Mouse (Mus musculus) layer of hippocampus, adult 18-20 months (tissue): ENCODE results near the gene Hp1bp3. TPM values are rescaled to one million over a fixed set of nuclear protein-coding genes. Genes with fewer than 3 reads are reported as not detected.

Experiments
- DNase-seq, 2 experiments: peaks; one replicate each; pipeline ENCODE4 v3.0.0; 2022; ENCODE audit warnings: low spot score in 2 of 2
- long read RNA-seq: library from polyadenylated mRNA; stranded (forward); transcript quantifications from one replicate; pipeline ENCODE4 v2.0.0, GENCODE M21; 2021
- total RNA-seq, 2 experiments: library from RNA; stranded (reverse); gene quantifications; 2 replicates each; pipeline ENCODE4 v1.2.3; 2021

Hp1bp3 gene
- 100 to 1,000 TPM; 188 to 202 TPM for total RNA-seq
- long read RNA-seq, transcript Hp1bp3-202 (12 exons, 3,113 nt): major isoform, 56 of 176 reads
- long read RNA-seq, transcript Hp1bp3-201 (13 exons, 3,311 nt): minor isoform, 36 of 176 reads
- long read RNA-seq, partial matches to known transcripts: 24 of 176 reads
- long read RNA-seq, other reads (novel, unspliced or antisense): 56 of 176 reads

- peak; percentile 63 to 79 for DNase-seq
Observed at GRCm38 (mm10) chr4:138216200-138216890, at the start of gene Hp1bp3. TSS of gene Hp1bp3 (plus strand) at chr4:138216296.

- no peak for DNase-seq
Observed at GRCm38 (mm10) chr4:138166519-138166918, 49.6 kb upstream of the Hp1bp3 start.

GRCm38 (mm10) chr4:138168162-138168561, 47.9 kb upstream of the Hp1bp3 start:
- no peak for DNase-seq

DNA sequence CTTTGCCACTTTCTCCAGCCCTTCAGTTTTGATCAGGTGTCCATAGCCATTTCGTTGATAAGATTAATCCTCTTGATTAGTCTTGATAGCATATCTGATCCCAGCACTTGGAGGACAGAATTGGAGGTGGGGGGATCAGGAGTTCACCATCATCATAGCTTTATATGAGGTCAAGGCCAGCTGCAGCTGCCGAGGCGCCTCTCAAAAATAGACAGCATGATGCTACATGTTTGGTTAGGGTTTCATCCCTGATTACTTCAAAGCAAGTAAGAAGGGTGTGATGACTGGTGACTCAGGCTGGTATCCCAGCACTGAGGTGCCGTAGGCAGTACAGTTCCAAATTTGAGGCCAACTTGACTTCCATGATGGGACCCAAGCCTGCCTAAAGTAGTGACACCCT, 46.7 kb upstream of the Hp1bp3 start:
- no peak for DNase-seq

DNA sequence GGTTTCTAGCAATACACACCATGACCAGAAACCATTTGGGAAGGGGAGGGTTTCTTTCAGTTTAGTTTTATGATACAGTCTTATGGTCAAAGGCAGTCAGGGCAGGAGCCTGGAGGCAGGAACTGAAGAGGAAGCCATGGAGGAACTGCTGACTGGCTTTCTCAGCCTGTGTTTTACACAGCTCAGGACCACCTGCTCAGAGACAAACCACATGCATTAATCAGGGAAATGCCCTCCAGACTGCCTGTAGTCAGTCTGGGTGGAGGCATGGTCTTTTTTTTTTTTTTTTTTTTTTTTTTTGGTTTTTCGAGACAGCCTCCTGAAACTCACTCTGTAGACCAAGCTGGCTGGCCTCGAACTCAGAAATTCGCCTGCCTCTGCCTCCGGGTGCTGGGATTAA, 43.4 kb upstream of the Hp1bp3 start:
- no peak for DNase-seq

- no peak for DNase-seq
Observed at GRCm38 (mm10) chr4:138179391-138179790, 36.7 kb upstream of the Hp1bp3 start.

DNA sequence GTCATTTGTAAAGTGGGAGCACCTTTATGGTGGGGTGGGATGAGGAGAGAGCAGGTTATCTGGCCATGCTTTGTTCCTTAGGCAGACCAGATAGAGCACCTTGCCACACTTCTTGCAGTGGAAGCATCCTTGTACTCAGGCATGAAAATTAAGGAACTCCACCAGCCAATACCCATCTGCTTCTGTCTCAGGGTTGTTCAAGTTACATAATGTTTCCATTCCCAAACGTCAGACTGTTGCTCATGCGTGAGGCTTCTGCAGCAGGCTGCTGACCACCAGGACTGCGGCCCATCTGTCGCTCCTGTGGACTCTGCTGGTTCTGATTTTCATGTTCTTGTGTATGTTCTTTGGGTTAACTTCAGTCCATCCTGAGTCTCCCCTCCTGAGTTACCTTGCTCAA, 35.4 kb upstream of the Hp1bp3 start:
- DNase-seq: peak in 1 of 2 experiments; percentile 13

GRCm38 (mm10) chr4:138184056-138184455, 32.0 kb upstream of the Hp1bp3 start:
- no peak for DNase-seq

- DNase-seq: no peak
Observed at GRCm38 (mm10) chr4:138184573-138184981, 31.5 kb upstream of the Hp1bp3 start.

DNA sequence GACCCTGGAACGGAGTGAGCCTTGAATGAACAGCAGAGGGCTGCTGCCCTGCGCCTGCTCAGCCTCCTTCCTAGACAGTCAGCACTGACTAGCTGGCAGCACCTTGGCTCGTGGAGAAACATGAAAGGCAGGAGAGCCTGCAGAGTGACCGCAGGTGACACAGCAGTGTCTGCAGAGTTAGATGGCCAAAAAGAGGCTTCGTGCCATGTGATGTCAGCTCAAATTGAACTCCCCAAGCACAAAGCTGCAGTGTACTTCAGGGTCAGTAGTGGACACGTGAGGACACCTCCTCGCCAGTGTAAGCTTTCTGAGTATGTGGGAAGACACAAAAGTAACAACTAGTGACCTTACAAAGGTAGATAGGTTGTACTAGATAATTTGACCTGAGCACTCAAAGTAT, 30.1 kb upstream of the Hp1bp3 start:
- no peak for DNase-seq

DNA sequence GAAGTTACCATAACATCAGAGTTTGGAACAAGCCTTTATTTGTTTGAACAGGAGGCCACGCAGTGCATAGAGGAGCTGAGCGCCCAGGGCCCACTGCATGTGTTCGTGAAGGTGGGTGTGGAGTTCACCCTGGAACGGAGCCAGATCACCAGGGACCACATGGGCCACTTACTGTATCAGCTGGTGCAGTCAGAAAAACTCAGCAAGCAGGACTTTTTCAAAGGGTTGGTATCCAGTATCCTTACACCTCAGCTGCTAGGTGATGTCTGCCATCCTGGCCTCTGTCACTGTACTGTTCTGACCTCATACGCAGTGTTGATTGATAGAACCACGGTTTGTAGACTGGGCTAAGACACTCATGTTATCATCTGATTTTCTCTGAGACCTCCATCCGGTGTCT, 28.1 kb upstream of the Hp1bp3 start:
- no peak for DNase-seq

DNA sequence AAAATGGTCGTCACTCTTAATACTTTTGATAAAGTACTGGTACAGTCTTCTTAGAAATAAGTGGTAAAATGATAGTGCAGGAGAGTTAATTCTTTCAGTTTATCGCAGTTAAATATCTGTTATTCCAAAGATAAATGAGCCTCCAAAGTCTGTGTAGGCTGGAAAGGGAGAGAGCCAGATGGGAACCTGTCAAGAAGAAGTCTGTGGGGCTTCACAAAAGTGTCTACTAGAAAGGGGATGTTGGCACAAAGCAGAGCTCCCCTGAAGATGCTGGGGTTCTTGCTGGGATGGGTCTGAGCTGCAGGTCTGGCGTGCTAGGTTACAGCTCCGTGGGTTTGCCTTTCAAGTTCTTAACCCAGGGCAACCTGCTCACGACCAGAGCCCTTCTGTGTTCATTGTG, 23.5 kb upstream of the Hp1bp3 start:
- DNase-seq: peak in 1 of 2 experiments; percentile 41

DNA sequence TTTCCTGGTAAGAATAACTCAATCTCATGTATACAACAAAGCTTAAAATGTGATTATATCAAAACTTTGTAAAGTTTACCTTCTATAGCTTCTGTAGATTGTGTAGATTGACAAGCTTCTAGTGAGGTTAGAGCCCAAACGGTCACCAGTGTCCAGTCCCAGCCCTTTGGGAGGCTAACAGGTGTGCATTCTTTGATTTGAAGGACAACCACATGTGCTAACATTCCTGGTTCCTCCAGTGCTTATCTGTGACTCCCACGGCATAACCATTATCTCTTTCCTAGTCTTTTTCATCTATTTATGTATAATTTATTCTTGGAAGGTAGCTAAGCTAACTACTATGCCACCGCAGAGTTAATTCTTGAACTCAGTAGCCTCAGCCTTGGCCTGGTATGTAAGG, 15.3 kb upstream of the Hp1bp3 start:
- no peak for DNase-seq

- no peak for DNase-seq
Observed at GRCm38 (mm10) chr4:138201696-138202095, 14.4 kb upstream of the Hp1bp3 start.

DNA sequence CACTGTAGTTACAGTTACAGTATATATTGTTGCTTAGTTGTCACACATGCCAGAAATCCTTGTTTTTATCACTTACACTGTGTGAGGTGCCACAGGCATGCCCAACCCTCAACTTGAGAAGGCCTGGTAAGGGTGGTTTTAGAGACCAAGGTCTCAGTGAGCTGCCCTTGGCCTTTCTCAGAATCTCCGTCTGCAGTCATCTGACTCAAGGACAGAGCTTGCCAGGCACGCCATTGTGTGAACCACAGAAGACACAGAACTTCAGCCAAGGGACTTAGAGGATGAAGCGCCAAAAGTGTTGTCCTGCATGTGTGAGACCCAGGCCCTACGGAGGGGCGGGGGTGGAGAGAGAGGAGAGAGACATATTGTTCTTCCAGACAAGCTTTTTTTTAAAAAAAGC, 6.0 kb upstream of the Hp1bp3 start:
- DNase-seq: no peak

DNA sequence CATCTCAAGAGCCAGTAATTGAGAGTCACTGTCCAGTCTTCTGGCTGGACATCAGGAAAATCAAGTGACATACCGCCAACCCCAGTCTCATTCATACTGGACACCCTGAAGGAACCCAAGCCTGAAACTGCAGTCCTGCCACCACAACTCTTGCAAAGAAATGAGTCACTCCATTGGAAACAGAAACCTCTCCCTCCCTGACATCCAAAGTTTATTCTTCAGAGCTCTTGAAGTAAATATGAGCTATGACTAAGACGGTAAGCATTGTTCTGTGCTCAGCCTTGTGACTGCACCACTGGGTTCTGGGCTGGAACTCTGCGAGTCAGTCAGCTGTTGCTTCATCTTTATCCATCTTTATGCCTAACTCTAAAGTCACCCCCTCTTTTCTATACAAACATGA, 2.2 kb upstream of the Hp1bp3 start:
- no peak for DNase-seq

DNA sequence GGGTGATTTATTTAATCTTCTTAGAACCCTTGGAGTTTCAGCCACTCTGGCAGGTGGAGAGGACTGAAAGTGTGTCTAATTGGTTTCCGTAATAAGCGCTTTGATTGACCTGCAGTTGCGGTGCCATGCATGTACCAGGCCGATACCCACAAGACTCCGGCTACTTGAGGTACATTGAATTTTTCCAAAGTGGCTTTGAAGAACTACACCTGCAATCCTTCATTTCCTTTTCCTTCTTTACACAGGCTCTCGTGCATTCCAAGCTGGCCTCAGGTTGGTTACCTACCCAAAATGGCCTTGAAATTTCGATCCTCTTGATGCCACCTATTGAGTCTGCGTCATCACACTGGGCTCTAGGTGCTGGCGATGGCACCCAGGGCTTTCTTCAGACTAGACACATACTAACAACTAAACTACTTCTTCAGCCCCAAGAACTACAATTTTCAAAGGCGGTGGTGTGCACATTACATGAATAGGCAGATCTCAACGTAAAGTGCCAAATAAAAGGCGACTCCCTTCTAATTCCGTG, 361 bp upstream of the Hp1bp3 start:
- DNase-seq: no peak

- peak; percentile 98 to 99 for DNase-seq
Observed at GRCm38 (mm10) chr4:138216891-138217392, 846 bp downstream of the Hp1bp3 start.

DNA sequence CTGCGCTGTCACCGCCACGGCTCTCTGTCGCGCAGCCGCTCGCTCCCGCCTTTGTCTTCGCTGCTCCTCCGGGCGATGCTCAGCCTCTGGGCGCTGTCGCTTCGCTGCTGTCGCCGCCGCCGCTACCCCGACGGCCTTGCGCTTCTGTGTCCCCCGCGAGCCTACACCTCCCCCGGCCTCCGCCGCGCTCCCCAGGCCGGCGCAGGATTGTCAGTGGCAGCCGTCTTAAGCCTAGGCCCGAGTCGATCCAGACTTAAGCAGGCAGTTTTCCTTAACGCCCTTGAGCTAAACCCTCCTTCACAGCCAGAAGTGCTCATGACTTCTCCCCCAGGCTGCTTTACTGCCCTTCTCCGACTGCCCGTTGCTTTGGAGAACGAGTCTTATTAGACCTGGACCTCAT, 1.3 kb downstream of the Hp1bp3 start:
- DNase-seq: no peak

DNA sequence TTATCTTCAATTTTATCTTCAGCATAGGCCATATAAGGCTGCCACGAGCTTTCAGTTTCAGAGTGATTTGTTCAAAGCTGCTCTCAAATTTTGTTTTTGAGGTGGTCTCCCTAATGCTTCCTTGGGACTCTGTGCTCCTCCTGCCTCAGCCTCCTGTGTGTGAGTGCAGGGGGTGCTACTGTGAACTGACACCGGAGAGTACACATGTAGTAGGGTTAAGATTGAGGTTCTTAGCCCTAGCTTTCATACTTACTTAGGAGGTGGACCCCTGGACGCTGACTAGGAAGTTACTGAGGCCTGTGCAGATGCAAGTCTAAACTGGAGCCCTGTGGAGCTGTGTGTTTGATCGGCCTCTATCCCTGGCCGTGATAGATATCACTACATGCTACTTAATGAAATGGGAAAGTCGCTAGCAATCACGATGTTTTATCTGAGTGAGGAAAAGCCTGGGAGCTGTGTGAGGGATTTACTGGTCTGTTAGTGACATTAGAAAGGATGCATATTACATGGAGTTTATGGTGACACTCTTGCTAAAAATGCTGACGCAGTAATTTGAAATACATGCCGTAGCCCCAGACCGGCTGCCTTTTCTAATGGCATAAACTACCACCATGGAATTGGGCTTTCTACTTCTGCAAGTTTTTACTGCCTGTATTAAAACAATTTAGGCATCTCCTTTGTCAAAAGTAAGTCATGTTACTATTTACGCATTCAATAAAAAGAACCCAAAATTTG, 2.0 kb downstream of the Hp1bp3 start:
- no peak for DNase-seq

DNA sequence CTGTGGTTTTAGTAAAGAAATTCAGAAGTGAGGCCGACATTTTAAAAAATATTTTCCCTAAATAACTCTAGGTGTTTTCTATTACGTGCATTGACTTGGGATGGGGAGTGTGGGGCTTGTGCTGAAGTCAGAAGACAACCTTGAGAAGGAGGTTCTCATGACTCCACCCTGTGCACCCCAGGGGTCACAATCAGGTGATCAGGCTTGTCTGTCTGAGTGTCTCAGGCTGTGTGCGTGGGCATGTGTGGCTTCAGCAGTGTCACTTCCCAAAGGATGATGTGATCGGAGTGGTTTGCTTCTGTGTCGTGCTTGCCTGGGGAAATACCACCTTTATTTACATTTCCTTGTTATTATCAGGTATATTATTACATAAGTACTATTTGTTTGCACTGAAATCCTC, 3.2 kb downstream of the Hp1bp3 start:
- DNase-seq: no peak

- DNase-seq: no peak
Observed at GRCm38 (mm10) chr4:138220761-138221160, 4.7 kb downstream of the Hp1bp3 start.
